Mouse (Mus musculus): ENCODE data around the gene Nfyb.
A peak's percentile ranks its signal among the peaks of the same experiment; 100 is the strongest.

Nfyb gene

DNA sequence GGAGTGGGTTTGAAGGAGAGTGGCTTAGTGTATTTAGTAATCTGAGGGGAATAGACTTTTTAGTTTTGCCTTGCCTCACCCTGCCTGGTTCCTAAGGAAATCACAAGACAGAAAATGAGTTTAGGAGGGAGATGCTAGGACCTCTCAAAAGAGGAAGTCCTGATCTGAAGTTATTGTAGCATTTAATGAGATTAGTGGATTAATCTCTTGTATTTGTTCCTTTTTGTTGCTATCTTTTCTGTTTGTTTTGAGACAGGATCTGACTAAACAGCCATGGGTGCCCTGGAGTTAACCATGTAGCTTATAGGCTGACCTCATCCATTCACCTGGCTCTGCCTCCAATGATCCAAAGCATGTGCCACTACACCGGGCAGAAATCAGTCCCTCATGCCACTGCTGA lies 21.4 kb downstream of the Nfyb start:
- DNase-seq = no peak

DNA sequence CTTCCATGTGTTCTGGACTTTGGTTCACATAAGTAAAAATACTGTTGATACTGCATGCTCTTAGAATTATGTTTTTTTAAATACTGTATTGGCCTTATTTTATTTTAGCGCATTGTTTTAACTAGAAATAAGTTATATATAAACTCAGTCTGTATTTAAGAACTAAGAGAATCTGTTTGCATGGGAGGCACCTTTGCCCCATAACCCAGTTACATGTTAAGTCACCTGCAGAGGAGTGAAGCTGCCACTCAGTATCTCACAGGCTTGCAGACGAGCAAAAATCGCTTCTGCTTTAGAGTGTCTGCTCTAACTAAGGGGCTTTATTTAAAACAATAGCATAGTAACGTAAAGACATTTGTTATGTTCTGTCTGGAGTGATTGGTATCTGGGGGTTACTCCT lies 22.1 kb downstream of the Nfyb start:
- DNase-seq = no peak

DNA sequence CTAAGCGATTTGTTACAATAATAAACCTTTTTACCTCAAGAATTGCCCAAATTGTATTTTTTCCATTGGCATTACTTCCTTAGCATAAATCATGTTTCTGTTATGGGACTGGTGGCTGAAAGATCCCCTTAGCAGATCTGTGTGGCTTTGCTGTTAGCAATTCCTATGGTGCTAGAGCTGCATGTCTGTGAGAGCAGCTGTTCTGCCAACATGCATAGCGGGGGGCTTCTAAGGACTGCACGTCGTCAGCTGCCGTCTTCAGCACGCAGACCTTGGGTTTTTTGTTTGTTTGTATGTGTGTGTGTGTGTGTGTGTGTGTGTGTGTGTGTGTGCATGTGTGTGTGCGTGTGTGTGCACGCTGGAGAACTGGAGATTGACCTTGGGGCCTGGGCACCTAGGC lies 22.6 kb downstream of the Nfyb start:
- DNase-seq = no peak

DNA sequence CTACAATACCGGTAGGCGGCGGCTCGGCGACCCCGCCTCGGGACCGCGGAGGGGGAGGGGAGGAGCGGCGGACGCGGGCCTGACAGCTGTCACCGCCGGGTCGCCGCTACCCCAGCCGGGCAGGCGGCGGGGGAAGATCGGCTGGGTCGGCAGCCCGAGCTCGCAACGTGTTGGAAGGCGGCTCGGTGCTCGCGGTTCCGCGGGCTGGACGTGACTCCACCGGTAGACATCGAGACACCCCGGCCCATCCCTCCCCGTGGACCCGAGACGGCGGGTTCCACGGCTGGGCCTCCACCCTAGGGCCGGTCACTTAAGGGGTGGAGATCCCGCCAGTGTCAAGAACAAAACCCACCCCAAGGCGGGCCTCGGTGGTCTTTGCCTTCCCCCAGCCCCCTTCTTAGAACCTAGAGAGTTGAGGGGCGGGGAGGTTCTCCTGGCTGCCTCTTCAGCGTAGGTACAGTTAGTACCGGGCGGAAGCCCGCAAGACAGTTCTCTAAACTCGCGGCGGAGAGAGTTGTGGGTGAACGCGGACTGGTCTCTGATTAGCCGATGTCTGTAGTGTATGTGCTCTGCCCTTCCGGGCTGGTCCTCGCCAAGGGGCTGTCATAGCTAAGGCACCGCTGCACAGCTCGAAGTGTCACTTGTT lies 64.5 kb downstream of the Nfyb start:
- no peak for DNase-seq

DNA sequence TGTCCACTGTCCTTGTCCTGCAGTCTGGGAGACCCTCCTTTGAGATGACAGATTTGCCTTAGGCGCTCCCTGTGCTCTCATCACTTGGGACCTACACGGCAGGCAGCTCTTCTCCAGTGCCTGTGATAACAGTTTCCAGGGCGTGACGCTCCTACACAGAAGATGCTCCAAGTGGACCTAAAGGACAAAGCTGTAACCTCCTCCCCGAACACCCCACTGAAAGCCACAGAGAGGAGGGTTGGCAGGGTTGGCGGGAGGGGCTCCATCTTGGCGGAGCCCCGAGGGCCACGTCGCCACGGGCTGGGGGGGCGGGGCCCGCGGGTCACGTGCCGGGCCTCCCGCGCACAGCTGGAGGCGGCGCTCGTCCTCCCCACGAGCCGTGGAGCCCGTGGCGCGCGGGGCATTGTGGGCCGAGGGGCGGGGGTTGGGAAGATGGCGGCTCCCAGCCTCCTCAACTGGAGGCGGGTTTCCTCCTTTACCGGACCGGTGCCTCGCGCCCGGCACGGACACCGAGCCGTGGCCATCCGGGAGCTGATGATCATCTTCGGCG lies 65.2 kb downstream of the Nfyb start:
- DNase-seq = peak; percentile 95
